Mouse (Mus musculus) midbrain, embryonic 14.5 days (tissue): ENCODE results near the gene Tspan3. TPM values are rescaled to one million over a fixed set of nuclear protein-coding genes. Genes with fewer than 3 reads are reported as not detected.

ENCODE experiments used
- ATAC-seq: fragments of 200-750 bp; cut with Nextera tagmentation; 2 replicates; pipeline ENCODE4 v1.8.0; 2017; ENCODE audit warnings: moderate number of reproducible peaks, moderate library complexity; ENCODE audit not compliant: low FRiP score, low TSS enrichment
- DNase-seq: peaks from one replicate; pipeline ENCODE4 v3.0.0-alpha.2; 2015
- H3K27ac ChIP-seq: fragments of 300-500 bp; sonication (generic); replicated peaks from 2 replicates; pipeline ENCODE4 v1.5.1; 2014; ENCODE audit warnings: mild to moderate bottlenecking, low read depth, low read length, moderate library complexity
- H3K27me3 ChIP-seq: fragments of 300-500 bp; sonication (generic); 2 replicates; pipeline ENCODE4 v1.6.1; 2014; ENCODE audit warnings: low read length, control low read depth, mixed read lengths; ENCODE audit not compliant: control insufficient read depth, insufficient read depth
- H3K36me3 ChIP-seq: fragments of 300-500 bp; sonication (generic); 2 replicates; pipeline ENCODE4 v1.6.1; 2014; ENCODE audit warnings: low read length, control low read depth; ENCODE audit not compliant: control insufficient read depth, insufficient read depth
- H3K4me1 ChIP-seq: fragments of 300-500 bp; sonication (generic); 2 replicates; pipeline ENCODE4 v1.6.1; 2014; ENCODE audit warnings: mild to moderate bottlenecking, antibody characterized with exemption, low read length, control low read depth; ENCODE audit not compliant: control insufficient read depth, insufficient read depth
- H3K4me2 ChIP-seq: fragments of 300-500 bp; sonication (generic); 2 replicates; pipeline ENCODE4 v1.6.1; 2014; ENCODE audit warnings: mild to moderate bottlenecking, low read length, moderate library complexity
- H3K4me3 ChIP-seq: fragments of 300-500 bp; sonication (generic); replicated peaks from 2 replicates; pipeline ENCODE4 v1.5.1; 2014; ENCODE audit warnings: low read depth, low read length
- H3K9ac ChIP-seq: fragments of 300-500 bp; sonication (generic); replicated peaks from 2 replicates; pipeline ENCODE4 v1.6.1; 2014; ENCODE audit warnings: mild to moderate bottlenecking, low read length, moderate library complexity
- H3K9me3 ChIP-seq: fragments of 300-500 bp; sonication (generic); 2 replicates; pipeline ENCODE4 v1.6.1; 2016; ENCODE audit warnings: low read length, control low read depth, mixed read lengths; ENCODE audit not compliant: control insufficient read depth
- WGBS: fragments of 180-500 bp; shearing (Covaris S2); extraction: QIAGEN DNeasy Blood & Tissue Kit; methylation state at CpG from one replicate; pipeline ENCODE4 v1.1.7; 2014; 5-methylcytosine and 5-hydroxymethylcytosine counted together
- polyA plus RNA-seq: library from polyadenylated mRNA; unstranded; fragments of >200 nt; fragmentation: Nextera tagmentation; extraction: Ambion mirVana; gene quantifications from 2 replicates; pipeline ENCODE4 v1.2.1, GENCODE M21; 2014

Gene Tspan3
- polyA plus RNA-seq, 1 experiment from 2014 or later = 629 TPM

DNA sequence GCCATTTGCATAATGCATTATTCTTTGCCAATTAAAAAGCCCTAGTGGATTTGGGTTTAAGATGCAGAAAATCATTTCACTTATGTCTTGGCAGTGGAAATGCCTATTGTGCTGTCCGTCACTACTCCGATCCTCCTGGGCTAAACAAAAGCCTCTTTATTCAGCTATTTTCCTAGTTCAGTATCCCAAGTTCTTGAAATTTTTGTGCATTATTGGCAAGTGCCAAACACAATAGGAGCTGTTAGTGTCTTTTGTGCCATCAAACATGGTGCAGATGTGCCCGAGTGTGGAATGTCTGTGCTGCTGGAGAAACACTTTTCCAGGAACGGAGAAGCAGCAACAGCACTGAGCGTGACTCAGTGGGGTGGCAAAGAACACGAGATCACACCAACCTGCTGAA is 2.4 kb upstream of the Tspan3 start:
- WGBS = 4% methylated on average over 6 of the region's 6 CpGs
- Histone ChIP-seq H3K9me3 (no peaks in the 10 kb centered on the region), H3K27ac (no peak overlapping the region), H3K4me3 (no peak overlapping the region), H3K4me1 (peaks cover 9% of the 10 kb centered on the region; the same call in 1 of the 2 replicates), H3K4me2 (no peak overlapping the region; the same call in 1 of the 2 replicates), H3K36me3 (no peaks in the 10 kb centered on the region), H3K9ac (no peak overlapping the region), H3K27me3 (no peaks in the 10 kb centered on the region)
- DNase-seq = no peak
- no peak for ATAC-seq

DNA sequence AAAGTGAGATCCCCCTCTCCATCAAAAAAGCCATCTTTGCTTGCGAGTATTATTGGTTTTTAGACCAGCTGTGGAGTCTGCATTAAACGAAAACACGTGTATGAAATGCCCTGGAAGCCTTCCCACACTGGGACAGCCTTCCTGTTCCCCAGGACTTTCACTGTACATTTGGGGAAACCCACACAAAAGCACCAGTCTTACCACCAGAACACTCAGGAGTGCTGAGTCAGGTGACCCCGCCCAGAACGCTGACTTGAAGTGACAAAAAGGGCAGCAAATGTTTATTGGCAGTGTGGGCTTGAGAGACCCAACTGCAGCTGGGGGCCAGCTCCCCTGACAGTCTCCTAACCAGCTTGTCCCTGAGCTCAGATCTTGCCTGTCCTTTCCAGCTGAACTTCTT is 884 bp upstream of the Tspan3 start:
- H3K4me1 ChIP-seq = peaks cover 9% of the 10 kb centered on the region; the same call in 1 of the 2 replicates
- H3K27me3 ChIP-seq = no peaks in the 10 kb centered on the region
- H3K9ac ChIP-seq = no peak overlapping the region
- no peak overlapping the region for H3K27ac ChIP-seq
- H3K4me2 ChIP-seq = no peak overlapping the region
- no peaks in the 10 kb centered on the region for H3K36me3 ChIP-seq
- WGBS = 78% methylated on average over 5 of the region's 5 CpGs
- no peak overlapping the region for H3K4me3 ChIP-seq
- ATAC-seq = no peak
- DNase-seq = no peak
- no peaks in the 10 kb centered on the region for H3K9me3 ChIP-seq

DNA sequence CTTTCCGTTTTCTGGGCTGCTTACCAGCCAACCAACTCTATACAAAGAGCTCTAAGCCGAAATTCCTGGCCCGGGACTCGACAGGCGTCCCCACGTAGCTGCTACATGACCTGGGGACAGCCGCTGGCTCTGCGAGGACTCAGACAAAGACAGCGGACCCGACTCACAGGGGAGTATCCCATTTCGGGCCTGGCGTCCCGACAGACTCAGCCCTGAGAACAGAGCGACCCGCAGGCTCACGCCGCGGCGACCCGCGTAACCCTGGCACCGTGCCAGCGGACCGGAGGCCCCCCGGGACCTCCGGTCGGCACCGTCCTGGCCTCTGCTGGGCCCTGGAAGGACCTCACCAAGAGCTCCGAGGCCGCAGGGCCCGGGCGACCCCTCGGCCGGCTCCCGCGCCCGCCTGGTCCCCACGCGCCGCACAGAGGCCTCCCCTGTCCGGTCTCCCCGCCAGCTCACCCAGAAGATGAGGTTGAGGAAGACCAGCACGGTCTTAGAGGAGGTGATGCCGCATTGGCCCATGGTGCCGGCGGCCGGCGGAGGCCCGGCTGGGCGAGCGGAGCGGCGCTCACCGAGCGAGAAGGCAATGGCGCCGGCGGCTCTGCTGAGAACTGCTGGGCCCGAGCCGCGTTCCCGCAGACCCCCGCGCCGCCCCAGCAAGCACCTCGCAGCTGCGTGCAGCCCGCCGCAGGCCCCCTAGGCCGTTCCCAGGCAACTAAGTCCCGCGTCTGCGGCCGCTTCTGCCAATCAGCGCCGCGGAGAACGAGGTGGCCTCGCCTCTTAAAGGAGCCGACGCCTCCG is 4.7 kb downstream of the Tspan3 start:
- peak overlapping the region; percentile 77 for H3K4me2 ChIP-seq
- peak overlapping the region; percentile 99 for H3K9ac ChIP-seq
- no peaks in the 10 kb centered on the region for H3K9me3 ChIP-seq
- ATAC-seq (peak; percentile 98), DNase-seq (peak; percentile 98)
- under 1% methylated on average over 82 of the region's 82 CpGs for WGBS
- H3K27ac ChIP-seq = peak overlapping the region; percentile 97
- no peaks in the 10 kb centered on the region for H3K36me3 ChIP-seq
- no peaks in the 10 kb centered on the region for H3K27me3 ChIP-seq
- H3K4me1 ChIP-seq = peaks cover 14% of the 10 kb centered on the region; the same call in 1 of the 2 replicates
- peak overlapping the region; percentile 99 for H3K4me3 ChIP-seq

DNA sequence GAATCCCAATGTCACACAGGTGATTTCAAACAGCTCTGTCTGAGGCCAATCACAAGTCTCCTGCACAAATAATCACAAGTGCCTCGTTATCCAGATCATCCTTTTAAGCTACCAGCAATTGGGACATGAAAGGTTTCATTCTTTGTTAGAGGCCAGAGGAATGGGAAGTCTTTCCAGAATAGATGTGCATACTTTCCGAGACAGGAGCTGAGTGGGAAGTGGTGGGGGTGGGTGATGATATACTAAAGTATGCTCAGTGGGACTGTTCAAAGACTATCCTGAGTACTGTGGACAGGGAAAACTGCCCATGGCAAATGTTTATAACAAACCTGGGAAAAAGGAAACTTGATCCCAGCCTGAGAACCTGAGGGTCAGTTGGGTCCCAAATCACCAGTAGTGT is 5.8 kb downstream of the Tspan3 start:
- H3K9ac ChIP-seq = peak overlapping the region; percentile 99
- WGBS = 5% methylated on average over 2 of the region's 2 CpGs
- H3K27ac ChIP-seq = no peak overlapping the region
- peak overlapping the region; percentile 77 for H3K4me2 ChIP-seq
- H3K4me3 ChIP-seq = peak overlapping the region; percentile 99
- no peaks in the 10 kb centered on the region for H3K9me3 ChIP-seq
- H3K4me1 ChIP-seq = peaks cover 14% of the 10 kb centered on the region; the same call in 1 of the 2 replicates
- no peaks in the 10 kb centered on the region for H3K36me3 ChIP-seq
- ATAC-seq (no peak), DNase-seq (no peak)
- no peaks in the 10 kb centered on the region for H3K27me3 ChIP-seq

DNA sequence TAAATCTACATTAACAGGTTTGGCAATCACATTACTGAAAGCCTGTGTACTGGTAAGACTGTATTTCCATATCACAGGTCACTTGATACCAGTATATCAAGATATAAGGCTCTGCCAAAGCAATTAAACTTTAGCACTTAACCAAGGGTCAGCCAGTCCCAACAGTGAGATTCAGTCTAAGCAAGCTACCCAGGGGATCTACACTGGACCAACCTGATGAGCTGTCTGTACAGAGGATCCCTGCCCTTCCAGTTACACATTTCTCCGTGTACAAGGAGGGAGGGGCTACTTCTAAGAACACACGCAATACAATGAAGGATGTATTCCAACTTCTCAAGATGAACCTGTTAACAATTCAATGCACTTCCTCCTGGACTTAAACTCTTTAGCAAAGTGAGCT is 7.2 kb downstream of the Tspan3 start:
- Histone ChIP-seq H3K4me2 (no peak overlapping the region), H3K4me3 (no peak overlapping the region), H3K36me3 (no peaks in the 10 kb centered on the region), H3K9ac (no peak overlapping the region), H3K27me3 (no peaks in the 10 kb centered on the region), H3K9me3 (no peaks in the 10 kb centered on the region), H3K27ac (no peak overlapping the region), H3K4me1 (peaks cover 14% of the 10 kb centered on the region; the same call in 1 of the 2 replicates)
- 78% methylated on average over 2 of the region's 2 CpGs for WGBS
- ATAC-seq = no peak
- no peak for DNase-seq

DNA sequence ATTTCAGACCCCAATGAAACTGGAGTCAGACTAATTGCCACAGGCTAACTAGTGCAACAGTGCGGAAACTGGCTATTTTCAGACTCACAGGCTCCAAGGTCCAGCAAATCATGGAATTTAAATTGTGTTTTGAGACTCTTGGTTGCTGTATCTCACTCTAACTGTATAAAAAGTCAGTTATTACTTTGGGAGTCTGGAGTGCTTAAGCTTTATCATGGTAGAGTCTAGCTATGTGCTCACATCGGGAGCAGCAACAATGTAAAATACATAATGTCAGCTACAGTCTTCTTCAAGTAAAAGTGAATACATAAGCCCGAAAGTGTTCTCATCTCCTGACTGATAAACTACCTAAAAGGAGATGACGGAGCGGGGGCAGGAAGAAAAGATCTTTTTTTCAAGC is 10.7 kb downstream of the Tspan3 start:
- DNase-seq (no peak), ATAC-seq (no peak)
- Histone ChIP-seq H3K27ac (no peak overlapping the region), H3K4me1 (peaks cover 13% of the 10 kb centered on the region; the same call in 1 of the 2 replicates), H3K36me3 (no peaks in the 10 kb centered on the region), H3K4me3 (no peak overlapping the region), H3K27me3 (no peaks in the 10 kb centered on the region), H3K4me2 (no peak overlapping the region), H3K9ac (no peak overlapping the region), H3K9me3 (no peaks in the 10 kb centered on the region)
- 93% methylated on average over 5 of the region's 5 CpGs for WGBS

DNA sequence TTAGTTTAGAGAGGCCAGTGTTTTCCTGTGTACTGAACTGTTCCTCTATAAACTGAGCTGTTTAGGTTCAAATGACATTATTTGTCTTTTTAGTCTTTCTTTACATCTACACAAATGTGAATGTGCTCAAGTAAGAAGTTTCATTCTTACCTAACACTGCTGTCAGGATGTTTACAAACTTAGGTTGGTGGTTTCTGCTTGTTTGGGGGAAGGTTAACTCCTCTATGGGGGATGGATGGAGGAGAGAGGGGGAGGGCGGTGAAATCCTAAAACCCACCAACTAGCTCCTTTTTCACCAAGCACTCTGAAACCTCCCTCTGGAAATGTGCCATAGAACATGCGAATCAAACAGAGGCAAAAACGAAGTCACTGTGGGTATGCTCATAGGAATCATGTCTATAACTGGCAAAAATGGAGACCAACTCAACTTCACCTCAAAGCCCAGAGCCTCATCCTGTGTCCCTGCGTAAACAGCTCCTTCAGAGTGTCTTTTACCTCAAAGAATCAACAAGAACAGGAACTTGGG is 12.7 kb downstream of the Tspan3 start:
- 88% methylated on average over 4 of the region's 4 CpGs for WGBS
- H3K9me3 ChIP-seq = no peaks in the 10 kb centered on the region
- H3K4me2 ChIP-seq = no peak overlapping the region
- H3K27ac ChIP-seq = no peak overlapping the region
- H3K36me3 ChIP-seq = no peaks in the 10 kb centered on the region
- no peaks in the 10 kb centered on the region for H3K27me3 ChIP-seq
- H3K9ac ChIP-seq = no peak overlapping the region
- ATAC-seq (no peak), DNase-seq (no peak)
- H3K4me3 ChIP-seq = no peak overlapping the region
- no peaks in the 10 kb centered on the region; the same call in 1 of the 2 replicates for H3K4me1 ChIP-seq

DNA sequence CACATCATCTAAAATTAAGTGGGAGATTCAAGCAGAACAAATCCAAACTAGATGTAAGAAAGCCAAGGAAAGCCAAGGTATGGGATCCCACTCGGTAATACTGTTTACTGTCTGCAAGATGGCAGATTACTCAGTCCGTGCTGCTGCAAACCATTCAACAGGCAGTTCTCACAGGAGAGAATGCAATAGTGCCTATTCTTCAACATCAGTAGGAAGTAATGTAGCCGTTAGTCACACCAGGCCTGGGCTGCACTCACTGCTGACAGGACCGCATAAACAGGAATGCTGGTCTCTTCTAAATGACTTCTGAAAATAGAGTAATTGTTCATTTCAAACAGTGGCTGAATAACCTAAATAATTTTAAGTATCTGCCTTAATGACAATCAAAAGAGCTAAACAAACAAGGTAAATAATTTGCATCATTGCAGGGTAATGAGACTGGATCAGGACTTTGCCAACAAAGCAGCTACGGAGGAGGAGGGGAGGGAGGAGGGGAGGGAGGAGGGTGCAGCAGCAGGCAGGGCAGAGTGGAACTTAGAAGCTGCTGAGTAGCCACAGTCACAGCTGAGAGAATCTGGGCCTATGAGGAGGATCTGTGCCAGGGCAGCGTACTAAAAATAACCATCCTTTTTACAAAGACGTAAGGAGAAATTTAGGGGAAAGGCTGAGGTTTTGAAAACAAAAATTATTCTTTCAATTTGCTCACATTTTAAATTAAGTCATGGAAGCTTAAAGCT is 13.4 kb downstream of the Tspan3 start:
- DNase-seq (no peak), ATAC-seq (no peak)
- Histone ChIP-seq H3K4me3 (no peak overlapping the region), H3K9me3 (no peaks in the 10 kb centered on the region), H3K9ac (no peak overlapping the region), H3K27ac (no peak overlapping the region), H3K4me1 (no peaks in the 10 kb centered on the region; the same call in 1 of the 2 replicates), H3K4me2 (no peak overlapping the region), H3K27me3 (no peaks in the 10 kb centered on the region), H3K36me3 (peaks cover under 1% of the 10 kb centered on the region)
- 47% methylated on average over 7 of the region's 7 CpGs for WGBS
